Mouse (Mus musculus): ENCODE data around the gene Iqce.

GRCm38 (mm10) chr5:140637989-140638388, 64.2 kb downstream of the Iqce start:
- TF ChIP-seq CTCF (IDR thresholded peaks at IDR 0.05; ENCODE audit: low read depth) (no peak), EP300 (IDR thresholded peaks at IDR 0.05; ENCODE audit: low read depth) (no peak)

All from liver, postnatal 0 days (tissue).